Mouse (Mus musculus) cerebellum, postnatal 4 days (tissue): Measurements from ENCODE around the gene Mcu.

Experiments used
- DNase-seq, 2 experiments: peaks; one replicate each; pipeline ENCODE4 v3.0.0; 2022; ENCODE audit warnings: low spot score in 2 of 2, mixed read lengths in 1 of 2

Gene Mcu

GRCm38 (mm10) chr10:59570360-59570759 is 46.1 kb downstream of the Mcu start:
- no peak for DNase-seq

DNA sequence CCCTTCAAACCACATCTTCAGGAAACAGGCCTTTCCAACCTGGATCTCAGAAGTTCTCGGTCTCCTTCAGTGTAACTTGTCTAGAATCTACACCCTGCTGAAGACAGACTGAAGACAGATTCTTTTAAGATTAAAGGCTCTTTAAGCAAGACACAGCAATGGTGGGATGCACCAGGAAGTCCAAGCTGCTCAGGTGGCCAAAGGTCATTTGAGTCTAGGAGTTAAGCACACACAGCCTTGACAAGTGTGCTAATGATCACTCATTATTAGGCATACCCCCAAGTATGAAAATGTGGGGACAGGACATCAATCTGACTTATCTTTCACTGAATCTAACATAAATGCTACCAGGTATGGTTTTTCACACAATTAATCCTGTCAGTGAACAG is 47.0 kb downstream of the Mcu start:
- no peak for DNase-seq

GRCm38 (mm10) chr10:59568665-59569480 is 47.6 kb downstream of the Mcu start:
- no peak for DNase-seq

DNA sequence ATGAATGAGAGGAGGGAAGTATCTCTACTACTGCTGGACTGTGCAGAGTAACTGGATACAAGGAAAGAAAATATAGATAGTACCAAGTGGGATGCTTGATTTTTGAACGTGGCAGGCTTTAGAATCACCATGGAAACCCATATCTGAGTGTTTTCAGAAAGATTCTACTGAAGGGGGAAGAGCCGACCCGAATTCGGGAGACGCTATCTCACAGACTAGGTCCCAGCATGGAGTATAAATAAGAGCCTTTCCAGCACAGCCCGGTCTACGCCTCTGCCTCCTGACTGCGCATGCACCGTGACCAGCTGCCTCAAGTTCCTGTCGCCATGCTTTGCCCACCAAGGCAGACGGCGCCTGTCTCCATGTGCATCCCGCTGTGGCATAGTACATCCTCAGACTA is 49.5 kb downstream of the Mcu start:
- no peak for DNase-seq

DNA sequence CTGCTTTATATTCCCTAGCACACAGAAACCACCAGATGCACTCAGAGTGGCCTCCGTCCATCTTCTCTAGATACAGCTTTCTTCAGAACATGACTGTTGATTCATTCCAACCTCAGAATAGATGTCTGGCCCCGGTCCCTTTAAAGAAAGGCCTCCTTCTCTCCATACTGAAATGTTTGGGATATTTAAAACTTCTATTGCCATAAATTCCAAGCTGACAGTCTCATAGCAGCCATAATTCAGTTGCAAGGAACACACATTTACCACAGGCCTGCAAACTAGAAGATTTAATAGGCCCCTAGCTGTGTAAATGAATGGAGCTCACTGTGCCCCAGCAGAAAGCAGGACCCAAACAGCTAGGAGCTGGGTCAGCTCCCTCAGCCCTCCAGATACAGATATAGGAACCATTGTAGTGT is 50.5 kb downstream of the Mcu start:
- DNase-seq = no peak

DNA sequence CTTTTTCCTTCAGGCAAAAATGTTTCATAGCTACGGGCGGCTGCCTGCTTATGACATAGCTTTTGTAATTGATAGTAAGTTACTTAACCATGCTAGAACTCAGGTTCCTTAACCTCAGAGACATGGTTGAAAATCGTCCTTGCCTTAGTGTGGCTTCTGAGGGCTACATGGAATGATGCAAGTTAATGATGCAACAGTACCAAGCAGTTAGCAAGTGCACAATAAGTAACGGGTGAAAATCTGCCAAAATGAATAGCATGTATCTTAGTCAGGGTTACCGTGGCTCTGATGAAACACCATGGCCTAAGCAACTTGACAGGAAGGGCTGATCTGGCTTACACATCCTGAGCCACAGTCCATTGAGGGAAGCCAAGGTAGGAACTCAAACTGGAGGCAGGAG is 51.9 kb downstream of the Mcu start:
- DNase-seq = no peak

DNA sequence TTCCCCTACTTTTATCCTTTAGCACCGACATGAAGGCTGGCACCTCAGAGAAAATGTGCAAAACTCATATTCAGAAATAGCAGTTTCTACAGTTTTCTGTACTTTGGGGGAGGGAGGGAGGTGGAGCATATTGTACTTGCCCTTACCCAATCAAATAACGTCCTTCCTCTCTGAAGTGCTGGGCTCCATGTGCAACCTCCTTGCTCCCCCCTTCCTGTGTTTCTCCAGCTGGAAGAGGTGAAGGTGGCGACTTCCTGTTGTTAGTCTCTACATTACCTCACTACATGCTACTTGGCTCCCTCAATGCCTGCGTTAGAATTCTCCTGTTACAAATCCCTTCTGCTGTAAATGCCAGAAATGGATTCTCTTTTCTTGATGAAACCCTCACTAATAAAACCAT is 54.0 kb downstream of the Mcu start:
- DNase-seq = no peak

DNA sequence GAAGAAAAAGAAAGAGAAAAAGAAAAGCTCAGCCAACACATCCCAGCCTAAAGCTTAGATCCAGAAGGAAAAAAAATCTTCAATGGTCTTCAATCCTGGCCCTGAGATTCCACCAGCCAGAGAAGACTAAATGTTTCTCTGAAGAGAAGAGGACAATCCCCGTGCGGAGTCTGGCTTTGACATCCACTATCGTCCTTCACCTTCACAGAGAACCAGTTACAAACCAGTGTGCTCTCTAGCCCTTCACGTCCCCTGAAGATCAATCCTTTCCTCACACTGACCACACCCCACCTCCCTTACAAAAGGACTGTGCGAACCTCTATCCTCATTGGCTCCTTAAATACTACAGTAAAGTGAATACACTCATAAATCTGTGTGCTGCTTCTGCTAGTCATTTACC is 56.4 kb downstream of the Mcu start:
- DNase-seq = no peak

DNA sequence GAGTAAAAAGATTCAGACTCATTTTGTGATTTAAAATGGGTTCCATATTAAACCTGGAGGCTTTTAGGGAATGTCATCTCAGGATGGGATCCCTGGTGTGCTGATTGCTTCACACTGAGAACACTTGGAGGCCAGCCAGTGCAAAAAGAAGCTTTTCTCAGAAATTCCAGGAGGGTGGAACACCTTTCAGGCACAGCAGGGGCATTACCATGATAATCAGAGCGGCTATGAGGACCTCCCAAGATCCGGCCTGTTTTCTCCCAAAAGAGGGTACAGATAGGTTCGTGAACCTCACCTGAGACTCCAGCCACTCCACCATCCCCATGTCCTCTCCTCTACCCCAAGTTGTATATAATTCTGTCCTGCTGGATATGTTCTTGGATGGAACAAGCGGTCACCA is 57.9 kb downstream of the Mcu start:
- no peak for DNase-seq

DNA sequence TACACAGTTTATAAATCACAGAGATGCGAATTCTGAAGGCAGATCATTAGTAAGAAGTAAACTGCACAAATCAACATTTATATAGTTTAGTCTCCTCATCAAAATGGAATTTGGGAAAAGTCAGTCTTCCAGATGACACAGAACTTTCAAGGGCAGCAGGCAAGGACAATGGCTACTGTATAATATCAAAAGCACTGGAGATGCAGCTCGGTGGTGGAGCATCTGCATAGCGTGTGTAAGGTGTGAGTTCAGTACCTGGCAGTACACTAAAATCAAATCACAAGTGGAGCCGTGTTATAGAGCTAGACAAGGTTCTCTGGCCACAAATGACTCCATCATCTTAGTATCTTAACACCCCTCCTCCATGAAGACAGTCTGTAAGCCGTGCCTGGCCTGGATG is 58.3 kb downstream of the Mcu start:
- DNase-seq = no peak

DNA sequence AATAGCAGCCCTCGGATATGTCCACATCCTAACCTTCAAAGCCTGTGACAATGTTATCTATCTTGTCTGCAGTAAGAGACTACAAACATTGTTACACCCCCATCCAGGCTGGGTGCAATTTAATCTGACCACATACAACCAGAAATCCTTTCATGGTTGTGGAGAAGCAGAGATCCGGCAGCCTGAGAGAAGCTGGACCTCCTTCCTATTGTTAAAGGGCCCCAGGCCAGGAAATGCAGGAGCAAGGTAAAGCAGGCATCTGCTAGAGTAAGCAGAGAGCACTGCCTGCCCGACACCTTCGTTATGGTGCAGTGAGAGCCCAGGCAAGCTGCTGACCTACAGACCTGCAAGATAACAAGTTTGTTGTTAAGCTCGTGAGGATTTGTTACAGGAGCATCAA is 60.0 kb downstream of the Mcu start:
- no peak for DNase-seq

DNA sequence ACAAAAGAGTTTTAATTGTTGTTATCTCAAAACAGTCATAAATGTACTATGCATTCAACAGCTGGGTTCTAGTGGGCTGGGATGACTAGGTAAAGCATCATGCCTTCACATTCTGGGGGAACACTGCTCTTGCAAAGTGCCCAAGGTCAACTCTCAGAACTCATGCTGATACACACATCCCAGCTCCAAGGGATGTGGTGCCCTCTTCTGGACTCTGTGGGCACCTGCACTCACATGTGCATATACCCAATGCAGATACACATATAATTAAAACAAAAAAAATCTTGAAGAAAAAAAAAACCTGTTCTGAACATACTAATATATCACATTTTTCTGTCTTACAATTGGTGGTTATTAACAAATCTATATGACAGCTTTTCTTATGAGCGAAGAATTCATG is 62.2 kb downstream of the Mcu start:
- no peak for DNase-seq

GRCm38 (mm10) chr10:59552456-59552855 is 64.0 kb downstream of the Mcu start:
- no peak for DNase-seq

DNA sequence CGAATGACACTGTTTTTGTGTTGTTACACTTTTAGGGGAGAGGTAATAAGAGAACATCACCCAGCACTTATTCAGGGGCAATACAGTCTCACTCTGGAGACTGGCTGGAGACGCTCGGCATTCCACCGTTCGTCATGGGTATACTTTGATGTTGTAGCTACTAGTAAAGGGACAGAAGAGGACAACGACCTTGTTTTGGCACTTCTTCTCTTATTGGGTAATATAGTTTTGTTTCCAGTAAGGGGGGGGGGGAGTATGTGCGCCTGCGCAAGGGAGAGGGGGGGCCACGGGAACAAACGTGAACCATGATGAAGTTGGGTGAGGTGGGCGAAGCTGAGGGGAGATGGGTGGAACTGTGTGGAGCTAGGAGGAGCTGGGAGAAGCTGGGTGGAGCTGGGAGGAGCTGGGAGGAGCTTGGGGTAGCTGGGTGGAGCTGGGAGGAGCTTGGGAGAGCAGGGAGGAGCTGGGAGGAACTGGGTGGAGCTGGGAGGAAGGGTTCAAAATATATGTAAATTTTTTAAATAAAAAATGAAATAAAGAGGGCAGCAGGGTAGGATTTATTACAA is 67.6 kb downstream of the Mcu start:
- DNase-seq = no peak

- DNase-seq = no peak
These were observed 68.3 kb downstream of the Mcu start for GRCm38 (mm10) chr10:59548211-59548610.

DNA sequence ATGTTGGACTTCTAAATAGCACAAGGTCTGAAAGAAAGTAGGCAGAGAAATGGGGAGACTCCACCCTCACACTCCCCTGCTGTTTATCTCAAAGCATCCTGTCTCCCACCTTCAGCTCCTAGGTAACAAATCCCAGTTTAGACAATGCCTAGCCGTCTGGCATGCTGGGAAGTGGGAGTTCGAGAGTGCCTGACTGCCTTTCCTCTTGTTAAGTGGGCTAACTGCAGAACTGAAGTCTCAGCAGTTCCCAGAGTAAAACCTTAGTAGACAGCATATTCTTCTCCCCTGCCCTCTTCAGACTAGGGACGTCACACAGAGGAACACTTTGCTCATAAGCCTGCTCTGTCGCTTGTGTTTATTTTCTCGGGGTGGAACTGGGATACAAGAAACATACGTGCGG is 69.1 kb downstream of the Mcu start:
- DNase-seq = no peak

- no peak for DNase-seq
These were observed 71.3 kb downstream of the Mcu start for GRCm38 (mm10) chr10:59545169-59545568.

DNA sequence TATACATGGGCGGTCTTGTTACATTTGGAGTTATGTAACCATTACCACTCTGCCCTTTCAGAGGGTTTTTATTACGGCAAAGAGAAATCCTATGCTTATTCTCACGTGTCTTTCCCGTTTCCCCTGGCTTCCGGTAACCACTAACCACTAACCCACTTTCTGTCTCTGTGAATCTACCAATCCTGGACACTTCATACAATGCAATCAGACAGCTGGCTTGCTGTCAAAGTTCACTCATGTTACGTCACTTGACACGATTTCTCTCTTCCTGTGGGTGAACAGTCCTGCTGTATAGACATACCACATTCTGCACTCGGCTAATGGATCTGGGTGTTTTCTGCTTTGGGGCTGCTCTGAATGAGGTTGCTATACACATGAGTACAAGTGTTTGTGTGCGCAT is 73.1 kb downstream of the Mcu start:
- no peak for DNase-seq

DNA sequence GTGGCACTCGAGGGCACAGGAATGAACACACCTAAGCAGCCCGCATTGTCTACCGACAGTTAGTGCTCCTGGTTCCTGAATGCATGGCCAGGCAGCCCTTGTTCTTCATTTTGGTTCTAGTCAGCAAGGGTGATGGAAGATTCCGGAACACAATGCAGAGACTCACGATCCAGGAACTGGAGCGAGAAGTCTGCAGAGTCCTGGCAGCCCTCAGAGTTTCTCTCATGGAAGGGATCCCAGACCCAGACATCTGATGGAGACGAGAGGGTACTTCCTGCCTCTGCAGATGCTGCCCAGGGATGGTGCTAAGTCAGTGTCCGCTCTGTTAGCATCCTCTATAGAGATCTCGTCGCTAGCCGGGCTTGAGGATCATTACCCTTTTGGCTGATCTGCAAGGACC is 75.0 kb downstream of the Mcu start:
- DNase-seq = no peak

DNA sequence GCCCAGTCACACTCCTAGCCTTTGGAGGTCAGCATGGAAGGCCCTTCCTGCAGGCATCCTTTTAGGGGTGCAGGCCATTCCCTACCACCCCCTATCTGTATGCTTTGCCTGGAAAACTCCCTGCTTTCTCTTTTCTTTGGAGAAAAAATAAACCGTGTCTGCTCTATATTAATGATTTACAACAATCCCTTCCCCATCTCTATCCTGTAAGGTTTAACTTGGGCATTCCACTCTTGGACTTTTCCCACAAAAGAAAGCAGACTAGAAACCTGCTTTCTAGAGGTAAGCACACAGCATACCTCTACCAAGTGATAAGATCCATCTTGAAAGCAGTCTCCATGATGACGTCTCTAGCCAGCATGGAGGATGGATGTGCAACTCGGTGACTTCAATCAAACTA is 75.9 kb downstream of the Mcu start:
- no peak for DNase-seq

DNA sequence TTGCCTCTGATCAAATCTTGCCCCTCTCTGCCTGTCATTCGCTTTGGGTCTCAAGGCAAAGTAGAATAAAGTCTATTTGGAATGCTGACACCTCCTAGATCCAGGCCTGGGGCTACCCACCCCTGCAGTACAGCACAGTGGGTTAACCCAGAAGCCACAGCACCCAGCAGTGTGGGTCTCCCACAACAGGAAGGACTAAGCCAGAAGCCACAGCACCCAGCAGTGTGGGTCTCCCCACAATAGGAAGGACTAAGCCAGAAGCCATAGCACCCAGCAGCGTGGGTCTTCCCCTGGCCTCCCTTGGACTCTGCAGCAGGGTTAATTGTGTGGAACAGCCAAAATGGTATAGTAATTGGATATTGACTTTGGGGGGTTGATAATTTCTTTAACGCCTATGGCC is 76.4 kb downstream of the Mcu start:
- no peak for DNase-seq

- DNase-seq = peak in 1 of 2 experiments; percentile 34
These were observed 77.0 kb downstream of the Mcu start for GRCm38 (mm10) chr10:59539533-59539875.

DNA sequence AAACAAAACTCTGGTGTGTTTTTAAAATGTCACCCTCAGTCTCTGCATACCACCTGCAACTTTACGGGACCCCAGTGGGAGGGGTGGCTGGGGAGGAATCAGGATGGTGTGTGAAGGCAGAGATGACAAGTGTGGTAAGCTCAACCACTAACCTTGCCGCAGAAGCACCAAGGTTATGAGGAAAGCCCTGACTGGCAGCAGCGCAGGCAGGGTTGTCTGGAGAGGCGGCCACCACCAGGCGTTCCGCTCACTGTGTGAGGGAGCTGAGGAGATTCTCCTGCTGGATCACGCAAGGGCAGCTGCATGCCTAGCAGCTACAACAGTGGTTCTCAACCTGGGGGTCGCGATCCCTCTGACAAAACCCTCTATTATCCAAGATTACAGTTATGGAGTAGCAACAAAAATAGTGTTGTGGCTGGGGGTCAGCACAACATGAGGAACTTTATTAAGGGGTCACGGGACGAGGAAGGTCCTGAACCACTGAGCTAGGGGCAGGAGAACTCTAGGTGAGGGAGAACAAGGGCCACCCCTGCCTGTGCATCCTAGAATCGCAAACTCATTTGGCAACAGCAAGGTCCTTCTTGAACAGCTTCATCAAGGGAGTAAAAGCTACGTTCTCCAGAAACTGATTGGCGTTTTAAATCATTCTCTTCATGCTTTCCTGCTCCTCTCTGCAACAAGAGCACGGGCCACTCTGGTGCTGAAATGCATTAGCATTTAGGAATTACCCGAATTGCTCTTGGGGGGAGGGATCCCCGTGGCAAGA is 77.5 kb downstream of the Mcu start:
- peak in 1 of 2 experiments; percentile 13 for DNase-seq
